Mouse (Mus musculus): ENCODE results near the gene Mllt10. TPM values are rescaled to one million over a fixed set of nuclear protein-coding genes. Genes with fewer than 3 reads are reported as not detected.

Gene Mllt10
- polyA plus RNA-seq, 1 experiment = 26.1 TPM

GRCm38 (mm10) chr2:18051831-18052170, 3.2 kb upstream of the Mllt10 start:
- no peak for DNase-seq (ENCODE audit: low read depth)

GRCm38 (mm10) chr2:18052581-18052980, 2.5 kb upstream of the Mllt10 start:
- DNase-seq (ENCODE audit: low read depth) = no peak

- DNase-seq (ENCODE audit: low read depth) = no peak
Observed at GRCm38 (mm10) chr2:18053243-18053950, 1.6 kb upstream of the Mllt10 start.

- DNase-seq (ENCODE audit: low read depth) = no peak
Observed at GRCm38 (mm10) chr2:18053951-18054530, 996 bp upstream of the Mllt10 start.

GRCm38 (mm10) chr2:18055929-18056785, 1.1 kb downstream of the Mllt10 start:
- no peak for DNase-seq (ENCODE audit: low read depth)

DNA sequence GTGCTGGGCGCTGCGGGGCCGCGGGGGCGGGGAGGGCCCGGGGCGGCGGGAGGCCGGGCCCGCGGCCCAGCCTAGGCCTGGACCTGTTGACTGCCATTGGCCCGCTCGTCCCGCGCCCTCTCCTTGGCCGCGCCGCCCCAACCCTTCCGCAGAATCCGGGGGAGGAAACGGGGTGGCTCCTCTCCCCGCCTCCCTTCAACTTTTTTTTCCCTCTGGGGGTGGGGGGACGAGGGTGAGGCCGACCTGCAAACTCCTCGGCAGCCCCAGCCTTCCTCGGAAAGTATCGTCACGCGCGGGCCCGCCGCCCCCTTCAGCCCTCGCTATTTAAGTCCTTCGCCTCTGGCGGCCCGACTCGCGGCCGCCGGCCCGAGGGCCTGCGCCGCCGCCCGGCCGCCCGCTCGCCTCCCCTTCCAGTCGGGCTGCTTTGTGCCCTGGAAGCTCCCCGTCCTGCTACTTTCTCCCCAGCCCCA, 1.8 kb downstream of the Mllt10 start:
- no peak for DNase-seq (ENCODE audit: low read depth)

DNA sequence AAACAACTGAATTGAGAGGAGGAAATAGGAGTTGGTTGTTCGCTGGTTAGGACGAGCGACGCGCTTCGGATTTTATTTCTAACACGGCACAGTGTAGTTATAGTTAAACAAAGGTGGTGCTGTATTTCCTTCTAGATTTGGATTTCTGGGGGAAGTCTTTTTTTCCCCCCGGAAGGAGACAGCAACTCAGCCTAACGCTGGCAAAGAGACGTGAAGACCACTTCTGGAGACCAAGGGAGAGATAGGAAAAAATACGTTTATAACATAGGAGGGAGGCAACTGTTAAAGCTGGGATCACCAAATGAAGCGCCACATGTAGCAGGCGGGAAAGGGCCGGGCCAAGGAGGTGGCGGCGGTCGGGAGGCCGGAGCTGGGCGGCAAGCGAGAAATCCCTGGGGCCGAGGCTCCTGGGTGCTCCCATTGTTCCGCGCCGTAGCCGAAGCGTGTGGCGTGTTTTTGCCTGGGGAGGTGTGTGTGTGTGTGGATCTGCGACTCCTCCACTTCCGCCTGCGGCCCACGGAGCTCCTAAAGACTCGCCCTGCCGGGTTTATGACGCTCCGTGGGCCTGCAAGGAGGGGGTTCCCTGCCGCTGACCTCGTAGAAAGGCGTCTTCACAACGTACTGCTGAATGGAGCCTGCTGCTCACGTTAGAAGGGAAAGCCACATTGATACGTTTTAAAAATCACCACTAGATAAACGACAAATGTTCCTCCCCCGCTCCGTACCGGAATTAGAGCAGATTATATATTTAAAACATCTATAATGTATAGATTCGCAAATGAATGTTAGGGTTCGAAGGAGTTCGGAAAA, 2.5 kb downstream of the Mllt10 start:
- no peak for DNase-seq (ENCODE audit: low read depth)

- DNase-seq (ENCODE audit: low read depth) = no peak
Observed at GRCm38 (mm10) chr2:18058146-18058708, 3.2 kb downstream of the Mllt10 start.

DNA sequence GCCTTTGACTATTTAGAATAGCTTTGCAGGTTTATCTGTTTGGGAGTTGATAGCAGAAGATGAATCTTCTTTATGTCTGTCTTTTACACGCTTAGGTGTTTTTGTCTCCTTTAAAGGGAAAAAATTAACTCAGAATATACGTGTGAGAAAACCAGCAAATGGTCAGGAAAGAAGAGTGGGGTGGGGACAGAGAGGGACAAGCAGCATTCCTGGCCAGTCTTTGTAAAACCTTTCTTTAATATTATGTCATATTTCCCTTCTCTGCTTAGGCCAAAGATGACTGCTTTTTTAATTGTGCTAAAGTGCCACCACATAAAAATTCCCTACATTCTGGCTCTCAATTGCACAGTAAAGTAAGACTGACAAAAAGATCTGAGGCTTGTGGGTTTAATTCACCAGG, 4.0 kb downstream of the Mllt10 start:
- no peak for DNase-seq (ENCODE audit: low read depth)

GRCm38 (mm10) chr2:18059891-18060290, 4.9 kb downstream of the Mllt10 start:
- DNase-seq (ENCODE audit: low read depth) = no peak

GRCm38 (mm10) chr2:18060396-18060795, 5.4 kb downstream of the Mllt10 start:
- no peak for DNase-seq (ENCODE audit: low read depth)

GRCm38 (mm10) chr2:18063763-18064251, 8.8 kb downstream of the Mllt10 start:
- DNase-seq (ENCODE audit: low read depth) = no peak

DNA sequence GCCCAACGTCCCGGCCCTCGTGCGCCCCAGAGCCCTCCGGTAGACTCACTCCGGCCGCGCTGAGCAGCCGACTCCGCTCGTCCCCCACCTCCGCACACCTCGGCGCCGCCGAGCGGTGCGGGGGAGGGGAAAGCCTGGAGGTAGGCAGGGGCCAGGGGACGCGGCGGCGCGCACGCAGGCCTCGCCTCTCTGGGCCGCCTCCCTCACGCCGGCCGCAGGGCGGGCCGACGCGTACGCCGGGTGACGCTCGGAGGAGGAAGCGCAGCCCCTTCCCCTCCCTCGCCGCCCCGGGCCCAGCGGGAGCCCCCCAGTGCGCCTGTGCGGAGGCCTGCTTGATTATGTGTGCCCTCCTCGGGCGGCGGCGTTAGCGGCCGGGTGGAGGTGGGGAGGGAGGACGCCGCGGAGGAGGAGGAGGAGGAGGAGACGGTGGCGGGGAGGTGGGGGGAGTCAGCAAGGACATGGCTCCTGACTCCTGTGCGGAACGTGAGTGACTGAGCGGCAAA, 9.4 kb downstream of the Mllt10 start:
- no peak for DNase-seq (ENCODE audit: low read depth)

GRCm38 (mm10) chr2:18064941-18065707, 10.1 kb downstream of the Mllt10 start:
- no peak for DNase-seq (ENCODE audit: low read depth)

GRCm38 (mm10) chr2:18065708-18066030, 10.6 kb downstream of the Mllt10 start:
- no peak for DNase-seq (ENCODE audit: low read depth)

- DNase-seq (ENCODE audit: low read depth) = no peak
Observed at GRCm38 (mm10) chr2:18066436-18066835, 11.4 kb downstream of the Mllt10 start.

GRCm38 (mm10) chr2:18068071-18068796, 13.2 kb downstream of the Mllt10 start:
- no peak for DNase-seq (ENCODE audit: low read depth)

GRCm38 (mm10) chr2:18071947-18072346, 16.9 kb downstream of the Mllt10 start:
- no peak for DNase-seq (ENCODE audit: low read depth)

- DNase-seq (ENCODE audit: low read depth) = no peak
Observed at GRCm38 (mm10) chr2:18080182-18080860, 25.3 kb downstream of the Mllt10 start.
